ENCODE assay signal across 7 mouse cellular contexts in the genomic region with DNA sequence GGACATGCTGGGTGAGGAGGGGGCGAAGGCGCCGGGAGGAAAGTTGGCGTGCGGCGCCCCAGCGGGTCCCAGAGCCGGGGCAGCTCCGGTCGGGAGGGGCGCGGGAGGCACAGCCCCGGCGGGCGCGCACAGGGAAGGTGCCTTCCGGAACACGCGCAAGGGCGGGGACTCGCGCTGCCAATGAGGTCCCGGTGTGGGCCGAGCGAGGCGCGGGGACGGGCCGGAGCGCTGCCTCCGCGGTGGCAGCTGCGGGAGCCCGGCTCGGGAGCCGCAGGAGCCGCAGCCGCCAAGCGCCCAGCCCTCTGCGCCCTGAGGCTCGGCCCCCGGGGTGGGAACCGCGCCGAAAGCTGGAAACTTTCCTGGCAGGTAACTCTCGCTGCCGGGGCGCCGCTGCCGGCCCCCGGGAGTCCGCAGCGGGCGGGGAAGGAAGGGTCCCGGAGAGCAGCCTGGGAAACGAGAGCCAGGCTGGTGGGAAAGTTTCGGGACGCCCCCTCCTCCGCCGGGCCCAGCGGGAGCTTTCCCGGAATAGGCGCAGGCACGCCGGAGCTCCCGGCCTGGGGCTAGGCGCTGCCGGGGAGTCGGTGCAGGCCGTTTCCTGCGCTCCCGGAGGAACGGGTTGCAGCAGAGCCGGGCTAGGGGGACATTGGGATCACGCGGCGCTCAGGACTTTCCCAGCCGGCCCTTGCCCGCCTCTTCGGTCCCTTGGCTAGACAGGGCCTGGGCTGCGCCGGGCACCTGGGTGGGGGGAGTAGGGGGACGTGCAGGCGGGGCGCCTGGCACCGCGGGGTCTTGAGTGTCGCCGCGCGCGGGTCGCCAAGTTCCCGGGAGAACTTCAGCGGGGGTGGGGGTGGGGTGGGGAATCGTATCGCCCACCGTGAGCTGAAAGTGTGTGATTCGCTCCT. TPM values are rescaled to one million over a fixed set of nuclear protein-coding genes. Genes with fewer than 3 reads are reported as not detected.
DNase-seq lines count a peak whose midpoint lies in the region; ATAC-seq and TF ChIP-seq lines count a peak whose summit lies in the region.

A gene (plus strand): TSS at position 212 of the 902 bp plus-strand sequence.

- H3K27me3 ChIP-seq in embryonic facial prominence, embryonic 11.5 days (ENCODE audit: control insufficient read depth, insufficient read depth, low read length) = no peaks in the 10 kb centered on the region
- no peaks in the 10 kb centered on the region for H3K27me3 ChIP-seq in heart, adult 2 months (ENCODE audit: control insufficient read depth, insufficient read depth, low read length)
- H3K27me3 ChIP-seq in kidney, adult 2 months (replicated peaks; ENCODE audit: control insufficient read depth, insufficient read depth, low read length) = no peaks in the 10 kb centered on the region
- H3K27me3 ChIP-seq in limb, embryonic 13.5 days = no peaks in the 10 kb centered on the region
- peaks cover 13% of the 10 kb centered on the region; the same call in 1 of the 2 replicates for H3K27me3 ChIP-seq in midbrain, embryonic 14.5 days (ENCODE audit: control insufficient read depth, insufficient read depth, low read length)
- H3K27me3 ChIP-seq in spleen, adult 2 months (ENCODE audit: control insufficient read depth, insufficient read depth, low read length) = peaks cover 7% of the 10 kb centered on the region

- DNase-seq in adrenal gland, postnatal 36 days = peak; percentile 95 to 97
- peak; percentile 91 for DNase-seq in embryonic facial prominence, embryonic 11.5 days (ENCODE audit: low spot score)
- DNase-seq in heart, adult 2 months = peak; percentile 92 to 94
- peak; percentile 95 for DNase-seq in kidney, adult 2 months
- peak; percentile 84 for DNase-seq in midbrain, embryonic 14.5 days
- DNase-seq in spleen, adult 2 months (ENCODE audit: low read depth in 1 of 2, low spot score in 2 of 2) = peak in 1 of 2 experiments; percentile 72

- no peak for TF ChIP-seq EP300 in heart, adult 2 months (IDR thresholded peaks at IDR 0.05; ENCODE audit: insufficient read depth, low read depth, low read length)

- peak within 1 kb of the TSS; percentile 90 for H3K4me2 ChIP-seq in embryonic facial prominence, embryonic 11.5 days (ENCODE audit: low read depth, low read length)
- peak within 1 kb of the TSS; percentile 86 for H3K4me2 ChIP-seq in limb, embryonic 13.5 days (replicated peaks)
- peak within 1 kb of the TSS; percentile 100 for H3K4me2 ChIP-seq in midbrain, embryonic 14.5 days (ENCODE audit: low read length)

- peak; percentile 64; the same call in 1 of the 2 replicates for TF ChIP-seq POLR2A in heart, adult 2 months (IDR thresholded peaks at IDR 0.05; ENCODE audit: insufficient read depth, low read depth, low read length)
- no peak for TF ChIP-seq POLR2A in kidney, adult 2 months (IDR thresholded peaks at IDR 0.05; ENCODE audit: low read depth, low read length)
- TF ChIP-seq POLR2A in spleen, adult 2 months (IDR thresholded peaks at IDR 0.05; ENCODE audit: low read depth, low read length) = no peak; the same call in 1 of the 2 replicates

- ATAC-seq in embryonic facial prominence, embryonic 11.5 days (replicated peaks; ENCODE audit: insufficient number of reproducible peaks, low FRiP score, low TSS enrichment, low read depth) = peak; percentile 96
- ATAC-seq in limb, embryonic 13.5 days (ENCODE audit: low FRiP score, low read depth) = peak; percentile 78
- peak; percentile 90 for ATAC-seq in midbrain, embryonic 14.5 days (ENCODE audit: low FRiP score, low TSS enrichment)

- intact Hi-C loops in heart, adult 2 months (cut with DNase I) = loop anchor here (2.0 to 10.0 kb wide), 5 partner anchors 17 to 513 kb away; no protein-coding TSS in a partner anchor

- WGBS in embryonic facial prominence, embryonic 11.5 days = under 1% methylated on average over 96 of the region's 99 CpGs
- WGBS in heart, adult 2 months = under 1% methylated on average over 99 of the region's 99 CpGs
- WGBS in kidney, adult 2 months = under 1% methylated on average over 99 of the region's 99 CpGs
- under 1% methylated on average over 93 of the region's 99 CpGs for WGBS in limb, embryonic 13.5 days
- WGBS in midbrain, embryonic 14.5 days = under 1% methylated on average over 99 of the region's 99 CpGs
- WGBS in spleen, adult 2 months = 1% methylated on average over 98 of the region's 99 CpGs

- peaks cover 3% of the 10 kb centered on the region; the same call in 1 of the 2 replicates for H3K4me1 ChIP-seq in embryonic facial prominence, embryonic 11.5 days (ENCODE audit: control insufficient read depth, insufficient read depth, low read length)
- H3K4me1 ChIP-seq in heart, adult 2 months (ENCODE audit: control insufficient read depth, insufficient read depth, low read length) = peaks cover 14% of the 10 kb centered on the region
- peaks cover 21% of the 10 kb centered on the region for H3K4me1 ChIP-seq in kidney, adult 2 months (ENCODE audit: control insufficient read depth, insufficient read depth, low read length)
- peaks cover 76% of the 10 kb centered on the region for H3K4me1 ChIP-seq in limb, embryonic 13.5 days
- H3K4me1 ChIP-seq in midbrain, embryonic 14.5 days (ENCODE audit: control insufficient read depth, insufficient read depth, low read length) = peaks cover 14% of the 10 kb centered on the region
- H3K4me1 ChIP-seq in spleen, adult 2 months (ENCODE audit: control insufficient read depth, insufficient read depth, insufficient read length) = peaks cover 3% of the 10 kb centered on the region; the same call in 1 of the 2 replicates

- no peaks in the 10 kb centered on the region for H3K9me3 ChIP-seq in embryonic facial prominence, embryonic 11.5 days (replicated peaks; ENCODE audit: control insufficient read depth, low read length)
- no peaks in the 10 kb centered on the region for H3K9me3 ChIP-seq in limb, embryonic 13.5 days
- no peaks in the 10 kb centered on the region for H3K9me3 ChIP-seq in midbrain, embryonic 14.5 days (ENCODE audit: control insufficient read depth, low read length)

- peak within 1 kb of the TSS; percentile 97 for H3K27ac ChIP-seq in embryonic facial prominence, embryonic 11.5 days (replicated peaks; ENCODE audit: low read depth, low read length)
- peak within 1 kb of the TSS; percentile 98 for H3K27ac ChIP-seq in heart, adult 2 months
- peak within 1 kb of the TSS; percentile 81 for H3K27ac ChIP-seq in kidney, adult 2 months (ENCODE audit: insufficient read depth, low read depth, low read length)
- H3K27ac ChIP-seq in limb, embryonic 13.5 days = peak within 1 kb of the TSS; percentile 97
- H3K27ac ChIP-seq in midbrain, embryonic 14.5 days (replicated peaks; ENCODE audit: low read depth, low read length) = peak within 1 kb of the TSS; percentile 43
- H3K27ac ChIP-seq in spleen, adult 2 months (ENCODE audit: insufficient read depth, low read length) = peak within 1 kb of the TSS; percentile 14; the same call in 1 of the 2 replicates

- H3K79me2 ChIP-seq in heart, adult 2 months (replicated peaks; ENCODE audit: control insufficient read depth, insufficient read depth, low read length) = peaks cover 7% of the 10 kb centered on the region

- H3K36me3 ChIP-seq in embryonic facial prominence, embryonic 11.5 days (replicated peaks; ENCODE audit: control insufficient read depth, insufficient read depth, low read depth, low read length) = no peaks in the 10 kb centered on the region
- peaks cover 15% of the 10 kb centered on the region; the same call in 1 of the 2 replicates for H3K36me3 ChIP-seq in heart, adult 2 months (ENCODE audit: control insufficient read depth, insufficient read depth, low read length)
- no peaks in the 10 kb centered on the region for H3K36me3 ChIP-seq in kidney, adult 2 months (ENCODE audit: control insufficient read depth, insufficient read depth, low read length)
- no peaks in the 10 kb centered on the region for H3K36me3 ChIP-seq in limb, embryonic 13.5 days
- no peaks in the 10 kb centered on the region for H3K36me3 ChIP-seq in midbrain, embryonic 14.5 days (ENCODE audit: control insufficient read depth, insufficient read depth, low read length)
- H3K36me3 ChIP-seq in spleen, adult 2 months (ENCODE audit: control insufficient read depth, insufficient read depth, low read length) = no peaks in the 10 kb centered on the region

- no peak for TF ChIP-seq CTCF in heart, adult 2 months (IDR thresholded peaks at IDR 0.05)
- no peak for TF ChIP-seq CTCF in kidney, adult 2 months (conservative IDR thresholded peaks at IDR 0.05; ENCODE audit: insufficient read depth, insufficient read length, low read depth, low read length)
- TF ChIP-seq CTCF in spleen, adult 2 months (IDR thresholded peaks at IDR 0.05; ENCODE audit: extremely low read depth, insufficient read depth, insufficient read length, insufficient replicate concordance) = no peak

- H3K4me3 ChIP-seq in embryonic facial prominence, embryonic 11.5 days (ENCODE audit: low read depth, low read length) = peak within 1 kb of the TSS; percentile 96
- H3K4me3 ChIP-seq in heart, adult 2 months = peak within 1 kb of the TSS; percentile 97
- peak within 1 kb of the TSS; percentile 87 for H3K4me3 ChIP-seq in kidney, adult 2 months (ENCODE audit: insufficient read depth, low read depth, low read length)
- H3K4me3 ChIP-seq in limb, embryonic 13.5 days = peak within 1 kb of the TSS; percentile 95
- H3K4me3 ChIP-seq in midbrain, embryonic 14.5 days (replicated peaks; ENCODE audit: low read depth, low read length) = peak within 1 kb of the TSS; percentile 67
- H3K4me3 ChIP-seq in spleen, adult 2 months (ENCODE audit: extremely low read depth, insufficient read depth, insufficient read length) = peak within 1 kb of the TSS; percentile 78

- peak within 1 kb of the TSS; percentile 95 for H3K9ac ChIP-seq in embryonic facial prominence, embryonic 11.5 days (replicated peaks; ENCODE audit: low read length)
- peak within 1 kb of the TSS; percentile 90 for H3K9ac ChIP-seq in heart, adult 2 months (ENCODE audit: low read depth, low read length)
- peak within 1 kb of the TSS; percentile 96 for H3K9ac ChIP-seq in limb, embryonic 13.5 days
- H3K9ac ChIP-seq in midbrain, embryonic 14.5 days (replicated peaks; ENCODE audit: low read length) = peak within 1 kb of the TSS; percentile 59

RNA-seq across cellular contexts. Expression of the gene that starts here (rescaled TPM):
- 10 to 100 TPM; 16.4 to 21.1 TPM for total RNA-seq in adrenal gland, postnatal 36 days (2021)
- 20.6 and 22.7 TPM in 2 replicates for polyA plus RNA-seq in embryonic facial prominence, embryonic 11.5 days (2014; fragmentation: Nextera tagmentation; extraction: Ambion mirVana)
- total RNA-seq in heart, adult 2 months (2021) = 10 to 100 TPM; 25.6 to 26.2 TPM
- 8.1 and 13.9 TPM in 2 replicates for polyA plus RNA-seq in heart, adult 2 months (2012; rRNA removed)
- polyA plus RNA-seq in kidney, adult 2 months (2012; rRNA removed) = 24.0 and 29.5 TPM in 2 replicates
- polyA plus RNA-seq in limb, embryonic 13.5 days (2015; fragmentation: Nextera tagmentation; extraction: Ambion mirVana) = 42.1 and 45.2 TPM in 2 replicates
- polyA plus RNA-seq in midbrain, embryonic 14.5 days (2014; fragmentation: Nextera tagmentation; extraction: Ambion mirVana) = 2.0 and 5.5 TPM in 2 replicates
- polyA plus RNA-seq in spleen, adult 2 months (2012; rRNA removed) = 5.5 and 5.6 TPM in 2 replicates

Comparison
In these comparisons a context has a peak if more than half of its experiments do, and no peak if none do; other contexts are left out.
1. H3K27ac ChIP-seq: peak in every context shown above with its lines; median percentile 98 in heart, adult 2 months; 97 in embryonic facial prominence, embryonic 11.5 days; 97 in limb, embryonic 13.5 days; 81 in kidney, adult 2 months; 43 in midbrain, embryonic 14.5 days; 14 in spleen, adult 2 months.